Mouse (Mus musculus) gastrocnemius, postnatal 25 days (tissue): ENCODE measurements at regions not wholly inside any gene's neighbourhood (a gene's known extent, or its start where the extent isn't known, plus 50 kb on each side); places are given as distances from the start of the nearest gene placed in this dataset.
"Not testable (repeated sequence)": the region's sequence is repeated elsewhere in the genome, so short reads cannot be mapped to it uniquely, and the experiment has no call there.

ENCODE experiments used
- DNase-seq: peaks from one replicate; pipeline ENCODE4 v3.0.0; 2022

DNA sequence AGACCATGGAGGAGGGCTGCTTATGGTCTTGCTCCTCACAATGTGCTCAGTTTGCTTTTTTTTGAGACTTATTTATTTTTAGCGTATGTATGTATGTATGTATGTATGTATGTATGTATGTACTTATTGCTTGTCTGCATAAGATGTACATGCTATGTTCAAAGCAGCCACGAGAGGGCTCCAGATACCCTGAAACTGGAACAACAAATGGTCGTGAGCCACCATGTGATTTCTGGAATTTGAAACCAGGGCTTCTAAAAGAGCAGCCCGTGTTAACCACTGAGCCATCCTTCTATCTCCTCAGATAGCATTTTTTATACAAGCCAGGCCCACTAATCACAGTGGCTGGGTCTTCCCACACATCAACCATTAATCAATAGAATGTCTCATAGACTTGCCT, 611.2 kb downstream of the 5730507C01Rik start:
- DNase-seq: no peak

DNA sequence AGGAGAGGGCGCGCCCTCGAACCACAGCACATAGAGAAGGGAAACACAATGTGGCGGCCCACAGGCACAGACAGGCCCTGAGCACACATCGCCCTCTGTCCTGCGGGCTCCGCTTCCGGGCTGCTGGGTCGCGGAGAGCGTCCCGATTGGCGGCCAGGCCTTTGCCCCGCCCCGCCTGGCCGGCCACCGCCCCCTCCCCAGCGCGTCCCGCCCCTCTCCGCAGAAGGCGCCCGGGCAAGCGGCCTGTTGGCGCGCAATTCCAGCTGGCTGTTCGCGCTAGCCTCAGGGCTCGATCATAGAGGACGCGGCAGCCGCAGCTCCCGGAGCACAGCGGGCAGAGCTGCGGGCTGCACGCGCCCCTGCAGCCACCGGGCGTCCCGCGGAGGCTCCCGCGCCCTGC, 661.3 kb downstream of the 5730507C01Rik start:
- peak; percentile 12 for DNase-seq

DNA sequence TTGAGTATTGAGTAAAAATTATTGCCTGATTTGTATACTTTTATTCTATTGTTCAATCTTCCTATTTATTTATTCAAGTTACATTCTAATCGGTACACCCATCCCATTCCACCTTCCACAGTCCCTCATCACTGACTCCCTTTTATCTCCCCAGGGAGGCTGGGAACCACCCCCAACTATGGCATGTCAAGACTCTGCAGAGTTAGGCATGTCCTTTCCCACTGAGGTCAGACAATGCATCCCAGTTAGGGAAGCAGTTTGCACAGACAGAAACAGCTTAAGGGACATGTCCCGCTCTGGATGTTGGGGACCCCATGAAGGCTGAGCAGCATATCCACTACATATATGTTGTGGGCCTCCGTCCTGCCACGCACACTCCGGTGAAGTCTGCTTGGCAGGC, 678.1 kb downstream of the 5730507C01Rik start:
- no peak for DNase-seq

DNA sequence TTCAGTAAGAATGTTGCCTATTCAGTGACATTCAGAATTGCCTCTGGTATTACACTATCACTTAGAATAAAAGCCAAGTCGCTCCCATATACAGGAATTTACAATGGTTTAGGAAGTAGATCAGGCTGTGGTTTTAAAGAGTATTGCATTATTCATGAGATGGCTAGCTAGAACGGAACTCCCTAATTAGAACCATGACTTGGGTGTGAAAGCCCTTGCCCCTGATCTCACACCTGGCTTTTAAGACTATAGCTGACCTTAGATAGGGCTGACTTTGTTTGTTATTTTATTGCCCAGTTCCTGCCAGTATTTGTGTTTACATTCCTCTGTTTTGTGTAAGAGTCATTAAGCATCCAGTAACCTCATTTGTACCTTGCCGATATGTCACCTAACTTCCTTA, 678.7 kb downstream of the 5730507C01Rik start:
- DNase-seq: not testable (repeated sequence)

DNA sequence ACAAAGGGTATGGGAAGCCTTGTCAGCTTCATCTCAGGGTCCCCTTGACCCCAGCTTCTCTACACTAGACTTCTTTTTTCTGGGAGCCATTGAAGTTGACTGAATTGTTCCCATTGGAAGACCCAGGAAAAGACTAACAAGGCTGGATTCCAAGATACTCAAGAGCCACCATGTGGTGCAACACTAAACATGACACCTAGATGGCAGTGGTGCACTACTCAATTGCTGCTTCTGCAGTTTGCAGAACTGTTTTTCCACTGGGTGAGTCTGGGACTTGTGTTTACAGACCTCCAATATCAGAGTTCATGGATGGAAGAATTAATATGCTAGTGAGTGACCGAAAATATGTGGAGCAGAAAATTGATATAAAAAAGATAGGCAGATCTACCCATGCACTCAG, 709.7 kb downstream of the 5730507C01Rik start:
- not testable (repeated sequence) for DNase-seq

DNA sequence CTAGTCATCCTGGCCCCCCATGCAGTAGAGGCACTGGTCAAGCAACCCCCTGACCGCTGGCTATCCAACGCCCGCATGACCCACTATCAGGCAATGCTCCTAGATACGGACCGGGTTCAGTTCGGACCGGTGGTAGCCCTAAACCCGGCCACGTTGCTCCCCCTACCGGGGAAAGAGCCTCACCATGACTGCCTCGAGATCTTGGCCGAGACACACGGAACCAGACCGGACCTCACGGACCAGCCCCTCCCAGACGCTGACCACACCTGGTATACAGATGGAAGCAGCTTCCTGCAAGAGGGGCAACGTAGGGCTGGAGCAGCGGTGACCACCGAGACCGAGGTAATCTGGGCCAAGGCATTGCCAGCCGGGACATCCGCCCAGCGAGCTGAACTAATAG, 707.6 kb upstream of the Gm21863 start:
- peak; percentile 20 for DNase-seq

DNA sequence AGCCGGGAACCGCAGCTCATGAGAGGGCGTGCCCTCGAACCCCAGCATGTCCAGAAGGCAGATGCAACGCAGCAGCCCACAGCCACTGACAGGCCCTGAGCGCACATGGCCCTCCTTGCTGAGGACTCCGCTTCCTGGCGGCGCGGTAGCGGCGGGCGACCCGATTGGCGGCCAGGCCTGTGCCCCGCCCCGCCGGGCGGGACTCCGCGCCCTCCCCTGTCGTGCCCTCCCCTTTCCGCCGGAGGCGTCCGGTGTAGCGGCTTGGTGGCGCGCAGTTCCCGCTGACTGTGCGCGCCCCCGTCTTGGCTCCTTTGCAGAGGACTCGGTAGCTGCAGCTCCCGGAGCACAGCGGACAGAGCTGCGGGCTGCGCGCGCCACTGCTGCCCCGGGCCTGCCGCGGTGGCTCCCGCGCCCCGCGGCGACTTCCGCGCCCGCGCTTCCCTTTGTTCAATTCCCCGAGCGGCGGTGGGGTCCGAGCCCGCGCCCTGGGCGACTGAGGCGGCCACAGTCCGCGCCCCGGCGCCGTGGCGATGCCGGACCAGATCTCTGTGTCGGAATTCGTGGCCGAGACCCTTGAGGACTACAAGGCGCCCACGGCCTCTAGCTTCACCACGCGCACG, 665.9 kb upstream of the Gm21863 start:
- peak; percentile 75 for DNase-seq

DNA sequence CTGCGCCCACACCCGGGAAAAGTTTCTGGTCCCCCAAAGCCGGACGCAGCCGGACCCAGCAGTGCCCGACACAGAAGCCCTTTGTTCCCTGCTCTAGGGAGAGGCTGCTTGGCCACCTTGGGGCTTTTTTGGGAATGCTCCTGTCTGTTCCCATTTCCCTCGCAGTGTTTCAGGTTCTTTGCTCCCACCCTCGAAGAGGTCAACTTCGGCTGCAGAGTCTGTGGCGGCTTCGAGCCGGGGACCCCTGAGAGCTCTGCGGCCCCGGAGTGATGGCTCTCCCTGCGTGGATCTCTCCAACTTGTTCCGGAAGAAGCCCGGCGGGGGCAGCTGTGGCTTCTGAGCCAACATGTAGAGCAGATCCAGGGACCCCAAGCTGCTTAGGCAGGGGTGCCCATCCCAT, 665.3 kb upstream of the Gm21863 start:
- not testable (repeated sequence) for DNase-seq

DNA sequence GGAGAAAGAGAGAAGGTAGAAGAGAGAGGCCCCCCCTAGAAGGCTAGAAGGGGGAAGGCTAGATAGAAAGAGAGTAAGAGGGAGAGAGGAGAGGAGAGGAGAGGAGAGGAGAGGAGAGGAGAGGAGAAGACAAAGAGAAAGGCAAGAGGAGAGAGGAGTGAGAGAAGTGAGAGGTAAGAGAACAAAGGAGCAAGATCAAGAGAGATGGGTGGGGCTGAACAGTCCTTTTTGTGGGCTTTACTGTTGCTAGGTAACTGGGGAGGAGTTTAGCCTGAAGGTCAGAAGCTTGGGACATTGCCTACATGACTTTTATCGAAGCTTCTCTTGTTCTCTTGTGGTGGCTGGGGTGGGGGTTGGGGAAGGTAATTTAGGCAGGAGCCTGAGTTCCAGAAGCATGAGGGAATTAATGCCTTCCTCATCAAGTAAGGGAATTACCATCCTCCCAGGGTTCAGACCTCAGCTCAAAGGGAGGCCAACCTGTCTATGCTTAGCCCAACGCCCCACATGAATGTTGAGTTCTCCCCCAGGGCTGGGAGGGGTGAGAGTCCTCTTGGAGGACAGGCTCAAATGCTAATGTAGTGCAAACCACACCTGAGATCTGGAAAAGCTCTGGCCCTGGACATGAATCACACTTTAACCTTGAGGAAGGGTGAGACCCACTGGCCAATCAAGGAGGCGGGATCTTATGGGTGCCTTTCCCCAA, 662.1 kb upstream of the Gm21863 start:
- not testable (repeated sequence) for DNase-seq
